Mouse (Mus musculus) gastrocnemius, postnatal 36 days (tissue): Measurements from ENCODE around the gene Cyp3a59. TPM values are rescaled to one million over a fixed set of nuclear protein-coding genes. Genes with fewer than 3 reads are reported as not detected.
"Not testable (repeated sequence)": the region's sequence is repeated elsewhere in the genome, so short reads cannot be mapped to it uniquely, and the experiment has no call there.

Source experiments
- DNase-seq, 2 experiments: peaks; one replicate each; pipeline ENCODE4 v3.0.0; 2022
- intact Hi-C: fragments of 180-260 bp; cut with DNase I; formaldehyde crosslinking; loops from one replicate; pipeline ENCODE4 v1.15.1; 2025
- long read RNA-seq, 2 experiments: library from polyadenylated mRNA; stranded (forward); transcript quantifications; one replicate each; pipeline ENCODE4 v2.0.0; 2021
- total RNA-seq, 2 experiments: library from RNA; stranded (reverse); gene quantifications; 2 replicates each; pipeline ENCODE4 v1.2.3; 2021

The Cyp3a59 gene
- total RNA-seq: not detected
- long read RNA-seq, experiment 1: 0 reads
- long read RNA-seq, experiment 2: 0 reads

DNA sequence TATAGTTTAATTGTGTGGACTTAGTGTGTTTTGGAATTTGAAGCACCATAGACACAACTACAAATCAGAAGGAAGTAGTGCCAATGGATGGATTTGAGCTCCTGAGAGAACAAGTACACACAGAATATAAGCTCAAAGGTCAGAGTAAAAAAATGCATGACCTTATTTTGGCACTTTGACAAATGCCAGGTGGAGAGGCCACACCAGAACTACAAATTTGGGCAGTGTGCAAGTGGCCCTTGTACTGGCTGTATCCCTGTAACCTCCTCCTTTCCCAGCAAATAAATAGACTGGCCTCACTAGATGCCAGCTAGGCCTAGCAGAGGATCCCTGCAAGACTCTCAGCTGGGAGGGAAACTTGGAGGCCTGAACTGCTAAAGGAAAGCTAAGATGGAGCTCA lies at the start of gene Cyp3a59:
Cyp3a59 (plus strand) TSS at position 313 of the 400 bp plus-strand sequence.
- intact Hi-C loops, DNase-seq: not testable (repeated sequence)

GRCm38 (mm10) chr5:146070099-146070498 lies 9.0 kb upstream of the Cyp3a59 start:
- no peak for DNase-seq
- intact Hi-C loops: no loop called here

DNA sequence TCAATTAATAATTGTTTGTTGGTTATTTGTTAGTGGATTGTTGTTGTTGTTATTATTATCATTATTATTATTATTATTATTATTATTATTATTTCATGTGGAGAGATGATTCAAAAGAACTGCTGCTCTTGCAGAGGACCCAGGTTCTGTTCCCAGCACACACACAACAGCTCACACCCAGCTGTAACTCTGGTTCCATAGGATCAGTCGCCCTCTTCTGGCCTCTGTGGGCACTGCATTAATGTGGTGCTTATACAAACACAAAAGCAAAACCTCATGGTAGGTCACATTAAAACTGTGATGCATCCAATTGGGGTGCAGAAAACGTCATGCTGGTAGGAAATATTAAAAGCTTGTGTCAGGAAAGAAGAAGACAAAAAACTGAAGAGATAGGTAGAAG lies 68.8 kb downstream of the Cyp3a59 start:
- intact Hi-C loops: no loop called here
- no peak for DNase-seq

DNA sequence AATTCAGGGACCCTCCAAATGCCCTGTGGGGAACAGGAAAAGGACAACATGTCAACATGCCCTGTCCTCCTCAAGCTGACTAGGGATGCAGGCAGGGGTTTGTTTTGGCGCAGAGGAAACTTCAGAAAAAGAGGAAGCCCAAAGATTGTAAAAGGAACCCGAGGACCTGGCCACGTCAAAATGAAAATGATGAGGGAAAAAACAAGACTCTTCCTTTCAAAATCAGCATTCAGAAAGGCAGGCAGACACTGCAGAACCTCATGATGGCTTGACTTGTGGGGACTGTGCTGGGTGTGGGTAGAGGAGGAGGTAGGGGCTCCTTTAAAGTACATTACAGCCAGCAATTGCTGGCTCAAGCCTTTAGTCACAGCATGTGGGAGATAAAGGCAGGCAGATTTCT lies 71.4 kb downstream of the Cyp3a59 start:
- DNase-seq: no peak
- intact Hi-C loops: no loop called here

- DNase-seq, intact Hi-C loops: not testable (repeated sequence)
Observed at GRCm38 (mm10) chr5:146158326-146158725, 79.3 kb downstream of the Cyp3a59 start.

GRCm38 (mm10) chr5:146160439-146160838 lies 81.4 kb downstream of the Cyp3a59 start, which contains the start of gene Gm5565:
Gm5565 (minus strand) TSS chr5:146160539.
- intact Hi-C loops: not testable (repeated sequence)

More at GRCm38 (mm10) chr5:146160439-146160838, 81.4 kb downstream of the Cyp3a59 start, which contains the start of gene Gm5565:
- not testable (repeated sequence) for DNase-seq

Other genes with a start within 250 kb of the Cyp3a59 start
- under 1 TPM in 1 of 2 experiments, not detected in 1; 0.38 TPM for gene Cyp3a11, start 199.3 kb upstream of the Cyp3a59 start, total RNA-seq
- gene Cyp3a25, start 69.6 kb upstream of the Cyp3a59 start, total RNA-seq: under 1 TPM in 1 of 2 experiments, not detected in 1; 0.18 TPM
- gene Gm5565, start 81.3 kb downstream of the Cyp3a59 start, total RNA-seq: not detected
- not detected for gene Gm6309, start 91.5 kb downstream of the Cyp3a59 start, total RNA-seq
- gene 1700001J03Rik, start 106.0 kb downstream of the Cyp3a59 start, total RNA-seq: 1 to 10 TPM in 1 of 2 experiments, under 1 TPM in 1; 0.59 to 1.0 TPM
- gene Rnf6, start 142.3 kb downstream of the Cyp3a59 start, total RNA-seq: 10 to 100 TPM; 29.7 to 35.9 TPM
- gene Cdk8, start 152.0 kb downstream of the Cyp3a59 start, total RNA-seq: 10 to 100 TPM; 15.4 to 16.7 TPM